Mouse (Mus musculus) thymus, adult 2 months (tissue): ENCODE data around the gene Cenpb.

Experiments used
- CTCF ChIP-seq: fragments of 200-500 bp; IDR thresholded peaks from 2 replicates; pipeline ENCODE4 v1.5.1; 2012; ENCODE audit warnings: mild to moderate bottlenecking, control low read depth, low read length, moderate library complexity, borderline replicate concordance; ENCODE audit not compliant: control insufficient read depth, poor library complexity, insufficient read depth; ENCODE audit errors: extremely low read depth
- POLR2A ChIP-seq: fragments of 200-500 bp; IDR thresholded peaks from 2 replicates; pipeline ENCODE4 v1.6.1; 2012; ENCODE audit warnings: mild to moderate bottlenecking, low read length, control low read depth, moderate library complexity; ENCODE audit not compliant: control insufficient read depth, poor library complexity, insufficient read depth; ENCODE audit errors: extremely low read depth

DNA sequence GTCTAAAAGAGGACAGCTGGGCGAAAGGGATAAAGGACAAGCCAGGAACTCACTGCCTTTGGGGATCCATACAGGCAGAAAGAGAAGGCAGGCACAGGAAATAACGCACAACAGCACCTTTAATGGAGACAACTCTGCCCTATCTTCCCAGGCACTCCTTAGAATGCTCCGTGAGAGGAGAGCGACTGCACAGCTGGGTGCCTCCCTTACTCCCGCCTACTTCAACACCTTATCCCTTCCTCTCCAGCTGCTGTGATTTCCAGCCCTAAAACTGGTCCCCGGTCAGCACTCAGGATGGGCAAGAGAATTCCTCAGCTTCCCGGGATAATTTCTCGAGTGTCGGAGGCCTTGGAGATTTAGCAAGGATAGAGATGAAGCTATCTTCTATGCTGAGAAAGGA, 8.9 kb downstream of the Cenpb start:
- TF ChIP-seq CTCF (no peak), POLR2A (no peak)
